Mouse (Mus musculus): ENCODE data around the gene Gm45021. TPM values are rescaled to one million over a fixed set of nuclear protein-coding genes. Genes with fewer than 3 reads are reported as not detected.
A peak's percentile ranks its signal among the peaks of the same experiment; 100 is the strongest.

The Gm45021 gene
- total RNA-seq, 2 experiments from 2014 or later: not detected

DNA sequence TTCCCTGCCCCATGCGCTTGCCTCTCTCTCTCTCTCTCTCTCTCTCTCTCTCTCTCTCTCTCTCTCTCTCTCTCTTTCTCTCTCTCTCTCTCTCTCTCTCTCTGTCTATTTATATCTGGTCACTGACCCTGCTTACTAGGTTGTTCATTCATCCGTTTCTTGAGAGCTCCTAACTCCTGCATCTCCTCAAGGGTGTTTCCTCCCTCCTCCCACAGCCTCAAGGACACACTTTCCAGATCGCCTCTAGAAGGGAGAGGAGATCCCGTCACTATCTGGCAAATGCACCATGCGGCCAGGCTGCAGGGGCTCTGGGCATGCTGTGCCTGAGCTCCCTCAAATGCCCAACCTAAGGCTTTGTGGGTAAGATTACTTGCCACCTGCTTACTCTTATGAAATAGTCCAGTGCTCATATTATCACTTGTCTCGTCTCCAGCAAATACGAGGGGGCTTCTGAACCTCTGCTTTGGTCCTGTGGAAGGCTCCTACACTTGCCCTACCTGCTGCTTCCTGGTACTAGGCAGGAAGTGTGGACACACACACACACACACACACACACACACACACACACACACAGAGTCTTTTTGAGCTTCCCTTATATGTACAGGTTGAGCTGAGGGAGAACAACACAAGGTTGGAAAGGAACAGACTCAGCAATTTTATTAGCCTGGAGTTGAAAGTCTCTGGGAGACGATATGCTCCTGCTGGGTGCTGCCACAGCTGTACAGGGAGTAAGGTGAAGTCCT is 20.2 kb upstream of the Gm45021 start:
- ATAC-seq (replicated peaks; ENCODE audit: low FRiP score, poor library complexity, severe bottlenecking): no peak

DNA sequence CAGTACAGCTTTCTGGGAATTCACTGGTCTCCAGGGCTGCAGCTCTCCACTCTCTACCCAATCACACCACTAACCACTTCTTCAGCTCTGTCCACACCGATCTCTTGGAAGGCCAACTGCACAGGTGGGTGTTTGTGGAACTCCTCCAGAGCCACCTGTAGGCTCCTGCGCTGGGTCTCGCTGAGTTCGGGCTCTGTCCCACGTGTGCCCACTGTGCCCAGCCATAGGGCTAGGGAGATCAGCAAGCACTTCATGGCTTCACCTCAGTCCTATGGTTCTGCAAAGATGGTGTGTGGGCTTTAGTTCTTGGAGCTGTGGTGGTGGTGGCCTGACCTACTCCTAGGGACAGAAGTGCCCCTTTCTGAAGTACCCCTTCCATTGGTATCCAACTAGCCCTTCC is 17.4 kb upstream of the Gm45021 start:
- ATAC-seq (replicated peaks; ENCODE audit: low FRiP score, poor library complexity, severe bottlenecking): no peak

GRCm38 (mm10) chr6:48572572-48573061 is 16.8 kb upstream of the Gm45021 start, which contains the start of gene Rarres2:
Gene Rarres2 (minus strand): TSS chr6:48572789.
- no peak for ATAC-seq (replicated peaks; ENCODE audit: low FRiP score, poor library complexity, severe bottlenecking)

DNA sequence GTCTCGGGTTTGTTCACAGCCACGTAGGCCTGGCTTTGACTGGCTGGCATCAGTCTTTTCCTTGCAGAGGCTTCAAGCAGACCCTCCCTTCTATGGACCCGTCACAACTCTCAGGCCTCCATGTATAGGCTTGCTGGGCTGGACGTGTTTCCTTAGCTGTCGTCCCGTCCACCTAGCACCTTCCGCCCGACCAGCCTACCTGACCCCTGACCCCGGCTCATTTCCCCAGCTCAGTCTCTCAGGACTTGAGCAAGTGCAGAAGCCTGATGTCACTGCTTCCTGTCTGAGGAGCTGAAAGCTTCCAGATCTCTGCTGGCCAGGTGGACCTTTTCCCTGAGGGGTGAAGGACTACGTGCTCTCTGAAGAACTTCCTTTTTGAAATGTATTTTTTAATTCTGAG is 16.1 kb upstream of the Gm45021 start:
- ATAC-seq (replicated peaks; ENCODE audit: low FRiP score, poor library complexity, severe bottlenecking): no peak

GRCm38 (mm10) chr6:48573981-48574380 is 15.4 kb upstream of the Gm45021 start:
- no peak for ATAC-seq (replicated peaks; ENCODE audit: low FRiP score, poor library complexity, severe bottlenecking)

- ATAC-seq (replicated peaks; ENCODE audit: low FRiP score, poor library complexity, severe bottlenecking): no peak
Observed at GRCm38 (mm10) chr6:48578736-48579135, 10.7 kb upstream of the Gm45021 start.

DNA sequence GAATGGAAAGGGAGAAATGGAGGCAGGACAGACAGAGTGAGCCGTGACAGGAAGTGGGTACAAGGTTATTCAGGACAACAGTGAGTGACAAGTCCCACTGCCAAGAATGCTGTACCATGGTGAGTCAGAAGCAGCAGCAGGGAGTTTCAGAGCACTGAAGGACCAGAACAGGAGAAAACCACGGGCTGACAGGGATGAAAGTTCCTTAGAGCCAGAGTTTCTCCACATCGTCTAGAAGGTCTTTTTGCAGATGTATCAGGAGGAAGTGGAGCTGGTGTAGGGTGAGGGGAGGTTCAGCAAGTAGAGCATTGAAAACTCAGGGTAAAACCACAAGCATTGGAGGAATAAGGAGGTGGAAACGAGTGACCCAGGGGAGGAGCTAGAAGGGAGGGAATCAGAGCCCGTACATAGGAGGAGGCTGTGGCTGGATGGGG is 10.2 kb upstream of the Gm45021 start:
- ATAC-seq (replicated peaks; ENCODE audit: low FRiP score, poor library complexity, severe bottlenecking): no peak

DNA sequence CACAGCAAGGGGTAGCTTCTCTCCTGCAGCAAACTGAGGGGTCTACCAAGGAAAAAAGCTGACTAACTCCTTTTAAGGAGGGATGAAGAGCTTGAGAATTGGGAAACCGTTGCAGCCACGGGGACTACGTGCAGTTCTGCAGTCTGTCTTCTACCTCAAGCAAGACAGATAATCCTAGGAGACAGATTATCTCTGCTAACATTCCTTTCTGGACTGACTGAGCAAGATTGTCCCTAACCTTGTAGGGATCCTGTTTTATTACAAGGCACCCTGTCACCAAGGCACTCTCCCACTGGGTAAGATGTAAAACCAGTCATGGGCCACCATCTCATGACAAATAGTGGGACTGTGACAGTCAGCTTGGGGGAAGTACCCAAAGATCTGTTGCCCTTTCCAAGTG is 8.2 kb upstream of the Gm45021 start:
- no peak for ATAC-seq (replicated peaks; ENCODE audit: low FRiP score, poor library complexity, severe bottlenecking)

GRCm38 (mm10) chr6:48582037-48582436 is 7.4 kb upstream of the Gm45021 start:
- no peak for ATAC-seq (replicated peaks; ENCODE audit: low FRiP score, poor library complexity, severe bottlenecking)

- no peak for ATAC-seq (replicated peaks; ENCODE audit: low FRiP score, poor library complexity, severe bottlenecking)
Observed at GRCm38 (mm10) chr6:48591221-48591845, 1.9 kb downstream of the Gm45021 start.

DNA sequence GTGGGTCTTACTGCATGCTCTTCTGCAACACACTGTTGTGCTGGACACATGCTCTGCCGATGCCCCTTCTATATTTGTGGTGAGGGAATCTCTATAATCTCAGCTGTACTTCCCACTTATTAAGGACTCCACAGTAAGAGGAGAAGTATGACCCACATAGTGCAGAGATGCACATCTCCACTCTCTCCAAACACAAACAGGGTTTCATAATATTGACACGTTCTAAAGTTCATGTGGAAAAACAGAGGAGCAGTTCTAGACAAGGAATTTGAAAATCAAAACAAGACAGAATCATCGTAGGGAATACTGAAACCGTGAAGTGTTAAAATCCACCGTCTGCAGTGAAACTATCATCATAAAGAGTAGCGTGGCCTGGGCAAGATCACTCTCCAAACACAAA is 2.5 kb downstream of the Gm45021 start:
- ATAC-seq (replicated peaks; ENCODE audit: low FRiP score, poor library complexity, severe bottlenecking): no peak

GRCm38 (mm10) chr6:48593158-48594042 is 4.0 kb downstream of the Gm45021 start, which contains the start of the genes Repin1 and Gm44965:
Gene Repin1 (plus strand): TSS chr6:48593883.
Gene Gm44965 (plus strand): TSS chr6:48593941.
- ATAC-seq (replicated peaks; ENCODE audit: low FRiP score, poor library complexity, severe bottlenecking): no peak

DNA sequence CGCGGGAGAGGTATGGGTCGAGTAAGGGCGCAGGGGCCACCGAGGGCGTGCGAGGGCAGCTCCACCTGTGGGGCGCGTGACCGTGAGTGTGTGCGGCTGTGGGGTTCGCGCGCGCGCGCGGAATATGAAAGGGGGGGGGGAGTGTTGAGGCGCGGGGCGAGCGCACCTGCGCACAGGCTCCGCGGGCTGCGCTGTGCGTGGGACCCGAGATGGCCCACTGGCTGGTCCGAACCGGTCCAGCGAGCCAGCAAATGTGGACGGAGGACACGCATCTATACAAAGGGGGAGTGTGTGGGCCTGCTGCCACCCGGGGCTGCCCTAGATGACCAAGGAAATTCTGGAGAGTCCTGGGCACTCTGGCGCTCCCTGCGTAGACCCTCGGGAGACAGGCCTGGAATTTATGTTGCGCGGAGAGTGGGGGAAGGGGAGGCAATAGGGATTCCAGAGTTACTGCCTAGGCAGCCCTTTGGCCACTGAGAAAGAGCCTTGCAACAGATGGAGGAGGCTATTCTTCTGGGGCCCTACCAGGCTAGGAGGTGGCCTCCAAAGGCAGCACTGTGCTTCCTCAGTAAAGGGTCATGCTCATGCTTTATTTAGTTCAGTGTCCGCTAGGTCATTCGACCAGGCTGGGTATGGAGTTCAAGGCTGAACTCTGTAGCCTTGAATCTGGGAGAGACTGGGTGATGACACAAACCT is 4.8 kb downstream of the Gm45021 start:
- ATAC-seq (replicated peaks; ENCODE audit: low FRiP score, poor library complexity, severe bottlenecking): no peak

GRCm38 (mm10) chr6:48595278-48595677 is 5.9 kb downstream of the Gm45021 start:
- no peak for ATAC-seq (replicated peaks; ENCODE audit: low FRiP score, poor library complexity, severe bottlenecking)

DNA sequence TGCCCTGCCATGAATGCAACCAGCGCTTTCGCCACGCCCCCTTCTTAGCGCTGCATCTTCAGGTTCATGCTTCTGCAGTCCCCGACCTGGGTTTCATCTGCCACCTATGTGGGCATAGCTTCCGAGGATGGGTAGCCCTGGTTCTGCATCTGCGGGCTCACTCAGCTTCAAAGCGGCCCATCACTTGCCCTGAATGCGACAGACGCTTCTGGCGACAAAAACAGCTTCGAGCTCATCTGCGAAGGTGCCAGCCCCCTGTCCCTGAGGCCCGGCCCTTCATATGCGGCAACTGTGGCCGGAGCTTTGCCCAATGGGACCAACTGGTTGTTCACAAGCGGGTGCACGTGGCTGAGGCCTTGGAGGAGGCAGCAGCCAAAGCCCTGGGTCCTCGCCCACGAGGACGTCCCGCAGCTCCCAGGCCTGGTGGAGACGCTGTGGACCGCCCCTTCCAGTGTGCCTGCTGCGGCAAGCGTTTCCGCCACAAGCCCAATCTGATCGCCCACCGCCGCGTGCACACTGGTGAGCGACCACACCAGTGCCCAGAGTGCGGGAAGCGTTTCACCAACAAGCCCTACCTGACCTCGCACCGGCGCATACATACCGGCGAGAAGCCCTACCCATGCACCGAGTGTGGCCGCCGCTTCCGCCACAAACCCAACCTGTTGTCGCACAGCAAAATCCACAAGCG is 7.3 kb downstream of the Gm45021 start:
- no peak for ATAC-seq (replicated peaks; ENCODE audit: low FRiP score, poor library complexity, severe bottlenecking)

DNA sequence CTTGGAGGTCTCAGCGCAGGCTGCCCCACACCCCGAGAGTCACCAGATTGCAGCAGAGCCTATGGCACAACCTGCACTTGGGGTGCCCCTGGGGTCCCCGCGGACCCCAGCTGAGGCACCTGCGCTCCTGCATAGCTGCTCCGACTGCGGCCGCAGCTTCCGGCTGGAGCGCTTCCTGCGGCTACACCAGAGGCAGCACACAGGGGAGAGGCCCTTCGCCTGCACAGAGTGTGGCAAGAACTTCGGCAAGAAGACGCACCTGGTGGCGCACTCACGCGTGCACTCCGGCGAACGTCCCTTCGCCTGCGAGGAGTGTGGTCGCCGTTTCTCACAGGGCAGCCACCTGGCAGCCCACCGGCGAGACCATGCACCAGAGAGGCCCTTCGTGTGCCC is 7.8 kb downstream of the Gm45021 start:
- no peak for ATAC-seq (replicated peaks; ENCODE audit: low FRiP score, poor library complexity, severe bottlenecking)

DNA sequence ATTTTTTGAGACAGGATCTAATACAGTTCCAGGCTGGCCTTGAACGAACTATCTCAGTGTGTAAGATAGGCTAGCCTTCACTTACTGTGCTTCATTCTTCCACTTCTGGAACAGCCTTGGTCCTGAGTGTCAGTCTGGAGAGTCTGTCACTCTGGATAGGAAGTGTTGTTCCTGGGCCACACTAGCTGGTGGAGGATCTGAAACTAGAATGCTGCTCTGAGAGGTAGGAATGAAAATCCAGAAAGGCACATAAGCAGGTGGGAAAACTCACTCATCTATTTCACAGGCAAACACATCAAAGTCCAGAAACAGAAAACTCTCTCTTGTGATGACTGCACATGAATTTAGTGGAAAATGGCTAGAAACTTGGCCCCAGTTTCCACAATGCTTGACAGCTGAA is 11.2 kb downstream of the Gm45021 start:
- ATAC-seq (replicated peaks; ENCODE audit: low FRiP score, poor library complexity, severe bottlenecking): no peak

- peak; percentile 99 for ATAC-seq (replicated peaks; ENCODE audit: low FRiP score, poor library complexity, severe bottlenecking)
Observed at GRCm38 (mm10) chr6:48601271-48602079, 12.1 kb downstream of the Gm45021 start, which contains the start of gene Zfp775. Gene Zfp775 (plus strand): TSS chr6:48602063.
